Mouse (Mus musculus) E14TG2a.4 (cell line): ENCODE measurements around the gene 5330417C22Rik.
"Not testable (repeated sequence)": the region's sequence is repeated elsewhere in the genome, so short reads cannot be mapped to it uniquely, and the experiment has no call there.

Source experiments
- CTCF ChIP-seq: conservative IDR thresholded peaks from 2 replicates; pipeline ENCODE4 v1.5.1; 2014; ENCODE audit warnings: low read length
- NANOG ChIP-seq: IDR thresholded peaks from 2 replicates; pipeline ENCODE4 v1.6.1; 2014; ENCODE audit warnings: borderline replicate concordance, low read length, mixed read lengths

DNA sequence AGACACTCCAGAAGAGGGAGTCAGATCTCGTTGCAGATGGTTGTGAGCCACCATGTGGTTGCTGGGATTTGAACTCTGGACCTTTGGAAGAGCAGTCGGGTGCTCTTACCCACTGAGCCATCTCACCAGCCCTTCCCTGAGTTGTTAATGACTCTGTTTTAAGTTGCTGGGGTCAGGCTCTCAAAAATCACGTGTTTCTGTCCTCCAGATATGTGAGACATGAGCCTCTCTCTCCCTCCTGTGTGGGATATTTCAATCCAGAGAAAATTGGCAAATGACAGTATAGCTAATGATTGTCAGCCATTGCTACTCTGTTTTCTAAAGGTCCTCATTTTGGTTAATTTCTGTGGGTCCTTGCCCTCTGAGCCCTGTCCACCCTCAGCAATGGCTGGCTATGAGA lies 33.3 kb upstream of the 5330417C22Rik start:
- TF ChIP-seq CTCF, NANOG: not testable (repeated sequence)
